Mouse (Mus musculus) C2C12 (cell line): ENCODE data around the gene B9d1. TPM values are rescaled to one million over a fixed set of nuclear protein-coding genes. Genes with fewer than 3 reads are reported as not detected.

Source experiments
- H3K27me3 ChIP-seq: one replicate; pipeline ENCODE4 v1.6.1; 2011; ENCODE audit not compliant: control insufficient read depth, insufficient read depth, insufficient read length
- H3K36me3 ChIP-seq: one replicate; pipeline ENCODE4 v1.6.1; 2011; ENCODE audit not compliant: control insufficient read depth, insufficient read depth
- H3K4me3 ChIP-seq: one replicate; pipeline ENCODE4 v1.5.1; 2011; ENCODE audit warnings: mild to moderate bottlenecking, control low read depth; ENCODE audit not compliant: poor library complexity, insufficient read depth, severe bottlenecking
- H3K79me2 ChIP-seq: one replicate; pipeline ENCODE4 v1.6.1; 2011; ENCODE audit not compliant: control insufficient read depth, insufficient read depth
- H3K79me3 ChIP-seq: one replicate; pipeline ENCODE4 v1.6.1; 2011; ENCODE audit warnings: low read depth, control low read depth
- H3ac ChIP-seq: one replicate; pipeline ENCODE3; 2011; ENCODE audit warnings: low read depth; ENCODE audit not compliant: control insufficient read depth, insufficient read length
- CEBPB ChIP-seq: IDR thresholded peaks from one replicate; pipeline ENCODE4 v1.6.1; 2011; ENCODE audit warnings: low read depth, mild to moderate bottlenecking, control low read depth, moderate library complexity
- CTCF ChIP-seq: IDR thresholded peaks from one replicate; pipeline ENCODE4 v1.5.1; 2011; ENCODE audit not compliant: control insufficient read depth, insufficient read depth, insufficient read length
- FOSL1 ChIP-seq: IDR thresholded peaks from one replicate; pipeline ENCODE4 v1.8.0; 2011; ENCODE audit warnings: mild to moderate bottlenecking, low read length; ENCODE audit not compliant: poor library complexity, insufficient read depth, severe bottlenecking
- MAX ChIP-seq: IDR thresholded peaks from one replicate; pipeline ENCODE4 v1.6.1; 2011; ENCODE audit warnings: mild to moderate bottlenecking, control low read depth
- MYOD1 ChIP-seq: IDR thresholded peaks from one replicate; pipeline ENCODE4 v1.6.1; 2011; ENCODE audit warnings: low read depth; ENCODE audit not compliant: control insufficient read depth, insufficient read length
- MYOG ChIP-seq: IDR thresholded peaks from one replicate; pipeline ENCODE4 v1.6.1; 2011; ENCODE audit not compliant: control insufficient read depth, insufficient read length; ENCODE audit errors: extremely low read depth
- USF1 ChIP-seq: IDR thresholded peaks from one replicate; pipeline ENCODE4 v1.6.1; 2011; ENCODE audit warnings: low read depth, mild to moderate bottlenecking, control low read depth, moderate library complexity
- polyA plus RNA-seq: library from polyadenylated mRNA; unstranded; fragments of >200 nt; fragmentation: generic; extraction: Trizol; gene quantifications from one replicate; pipeline ENCODE4 v1.2.1, GENCODE M21; 2012; ENCODE audit warnings: missing spikeins

B9d1 gene
- polyA plus RNA-seq, 1 experiment = 45.7 TPM

DNA sequence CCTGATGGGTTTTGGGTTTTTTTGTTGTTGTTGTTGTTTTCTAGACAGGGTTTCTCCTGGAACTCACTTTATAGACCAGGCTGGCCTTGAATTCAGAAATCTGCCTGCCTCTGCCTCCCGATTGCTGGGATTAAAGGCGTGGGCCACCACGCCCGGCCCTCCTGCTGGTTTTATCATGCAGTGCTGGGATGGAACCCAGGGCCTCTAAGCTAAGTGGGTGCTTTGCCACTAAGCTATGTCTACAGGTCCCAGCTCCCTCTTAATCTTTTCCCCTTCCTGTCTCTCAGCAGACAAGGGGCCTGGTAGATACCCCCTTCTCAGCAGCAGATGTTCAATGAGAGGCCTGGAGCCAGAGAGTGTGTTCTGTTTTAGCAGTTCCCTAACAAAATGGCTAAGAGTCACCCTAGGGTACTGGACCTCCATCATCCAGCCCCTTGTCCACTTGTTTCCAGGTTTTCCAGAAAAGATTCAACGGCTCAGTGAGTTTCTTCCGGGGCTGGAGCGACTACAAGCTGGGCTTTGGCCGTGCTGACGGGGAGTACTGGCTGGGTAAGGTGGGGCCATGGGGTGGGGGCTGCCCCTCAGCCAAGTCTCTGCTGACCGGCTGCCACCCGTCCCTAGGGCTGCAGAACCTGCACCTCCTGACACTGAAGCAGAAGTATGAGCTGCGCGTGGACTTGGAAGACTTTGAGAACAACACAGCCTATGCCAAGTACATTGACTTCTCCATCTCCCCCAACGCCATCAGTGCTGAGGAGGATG lies 18.3 kb upstream of the B9d1 start:
- Histone ChIP-seq H3K27me3 (peaks cover under 1% of the 10 kb centered on the region), H3K79me3 (peaks cover 6% of the 10 kb centered on the region), H3K4me3 (no peak overlapping the region), H3K79me2 (peaks cover 19% of the 10 kb centered on the region), H3ac (no peak overlapping the region), H3K36me3 (peaks cover 38% of the 10 kb centered on the region)
- no peak for TF ChIP-seq CEBPB
- no peak for TF ChIP-seq USF1
- TF ChIP-seq MYOD1 = no peak

DNA sequence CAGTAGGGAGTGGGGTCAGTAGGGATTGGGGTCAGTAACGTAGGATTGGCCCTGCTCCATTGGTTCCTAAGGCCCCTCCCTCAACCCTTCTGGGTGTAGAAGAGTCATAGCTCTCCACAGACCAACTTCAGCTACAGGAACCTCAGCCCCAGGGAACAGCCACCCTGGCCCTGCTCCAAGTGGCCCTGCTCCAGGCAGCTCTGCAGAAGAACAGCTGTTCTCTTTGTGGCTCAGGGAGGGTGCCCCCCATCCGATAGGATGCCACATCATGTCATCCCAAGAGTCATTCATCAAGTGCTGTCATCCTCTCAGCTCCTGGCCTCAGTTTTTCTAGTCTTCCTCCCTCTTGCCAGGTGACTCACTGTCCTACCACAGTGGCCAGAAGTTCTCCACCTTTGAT lies 17.5 kb upstream of the B9d1 start:
- peaks cover 46% of the 10 kb centered on the region for H3K36me3 ChIP-seq
- H3K79me2 ChIP-seq = peaks cover 27% of the 10 kb centered on the region
- TF ChIP-seq MYOG = no peak
- TF ChIP-seq MYOD1 = peak; percentile 91
- no peak overlapping the region for H3ac ChIP-seq
- H3K79me3 ChIP-seq = peaks cover 12% of the 10 kb centered on the region
- no peak overlapping the region for H3K4me3 ChIP-seq
- no peaks in the 10 kb centered on the region for H3K27me3 ChIP-seq

DNA sequence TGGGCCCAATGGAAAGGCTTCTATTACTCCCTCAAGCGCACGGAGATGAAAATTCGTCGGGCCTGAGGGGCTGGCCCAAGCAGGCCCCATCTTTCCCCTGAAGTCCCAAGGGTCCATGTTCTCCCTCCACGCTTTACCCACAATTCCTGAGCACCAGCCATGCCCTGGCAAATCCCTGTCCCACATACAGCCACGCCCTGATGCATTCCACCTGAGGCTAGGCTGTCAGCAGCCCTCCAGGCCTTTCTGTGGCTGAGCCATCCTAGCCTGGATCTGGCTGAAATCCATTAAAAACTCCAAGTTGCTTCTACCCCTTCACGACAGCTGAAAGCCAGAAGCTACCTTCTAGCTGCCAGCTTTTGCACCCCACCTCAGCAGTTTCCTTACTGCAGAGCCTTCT lies 17.0 kb upstream of the B9d1 start:
- Histone ChIP-seq H3K4me3 (no peak overlapping the region), H3K79me2 (peaks cover 32% of the 10 kb centered on the region), H3K27me3 (no peaks in the 10 kb centered on the region), H3K79me3 (peaks cover 17% of the 10 kb centered on the region), H3ac (no peak overlapping the region), H3K36me3 (peaks cover 49% of the 10 kb centered on the region)
- no peak for TF ChIP-seq FOSL1
- no peak for TF ChIP-seq CTCF
- no peak for TF ChIP-seq CEBPB
- no peak for TF ChIP-seq MAX
- TF ChIP-seq USF1 = no peak

DNA sequence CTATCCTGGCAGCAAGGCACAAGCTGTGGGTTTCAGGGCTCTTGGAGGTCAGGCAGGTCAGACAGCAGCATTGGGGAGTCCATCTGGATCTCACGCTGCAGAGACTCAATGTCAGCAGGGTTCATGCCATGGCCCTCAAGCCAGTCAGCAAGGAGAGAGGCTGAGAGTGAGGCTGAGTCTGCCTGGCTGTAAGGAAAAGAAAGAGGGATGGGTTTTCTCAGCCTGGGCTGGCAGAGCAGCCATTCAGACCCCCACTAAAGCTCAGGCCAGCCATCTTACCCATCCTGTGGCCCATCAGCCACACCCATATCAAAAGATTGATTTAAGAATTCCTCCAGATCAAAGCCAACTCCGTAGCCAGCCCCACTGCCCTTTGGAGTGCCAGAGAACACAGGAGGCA lies 15.9 kb upstream of the B9d1 start:
- Histone ChIP-seq H3K36me3 (peaks cover 49% of the 10 kb centered on the region), H3K27me3 (no peaks in the 10 kb centered on the region), H3K79me3 (peaks cover 25% of the 10 kb centered on the region), H3K79me2 (peaks cover 41% of the 10 kb centered on the region), H3ac (no peak overlapping the region), H3K4me3 (no peak overlapping the region)
- no peak for TF ChIP-seq MYOD1
- TF ChIP-seq MAX = no peak
- no peak for TF ChIP-seq MYOG
- no peak for TF ChIP-seq CTCF
- no peak for TF ChIP-seq USF1
- TF ChIP-seq FOSL1 = no peak
- no peak for TF ChIP-seq CEBPB

DNA sequence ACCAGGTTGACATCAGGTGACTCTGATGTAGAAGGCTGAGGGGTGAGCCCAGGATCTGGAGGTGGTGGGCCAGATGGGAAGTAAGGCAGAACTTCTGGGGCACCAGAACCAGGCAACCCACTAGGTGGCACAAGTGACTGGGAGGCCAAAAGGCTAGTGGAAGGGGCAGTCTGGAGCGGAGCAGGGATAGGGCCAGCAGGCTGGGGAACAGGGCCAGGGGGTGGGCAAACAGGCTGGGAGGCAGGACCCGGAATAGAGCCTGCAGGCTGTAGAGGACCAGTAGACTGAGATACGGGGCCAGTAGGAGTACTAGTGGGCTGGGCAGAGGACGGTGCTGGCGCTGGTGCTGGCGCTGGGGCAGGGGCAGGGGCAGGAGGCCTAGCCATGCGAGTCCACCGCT lies 15.1 kb upstream of the B9d1 start:
- Histone ChIP-seq H3K79me2 (peaks cover 41% of the 10 kb centered on the region), H3K36me3 (peaks cover 49% of the 10 kb centered on the region), H3ac (no peak overlapping the region), H3K27me3 (no peaks in the 10 kb centered on the region), H3K79me3 (peaks cover 25% of the 10 kb centered on the region), H3K4me3 (no peak overlapping the region)
- TF ChIP-seq CEBPB (no peak), CTCF (no peak), USF1 (no peak), MYOD1 (no peak), MAX (no peak), FOSL1 (no peak), MYOG (no peak)

DNA sequence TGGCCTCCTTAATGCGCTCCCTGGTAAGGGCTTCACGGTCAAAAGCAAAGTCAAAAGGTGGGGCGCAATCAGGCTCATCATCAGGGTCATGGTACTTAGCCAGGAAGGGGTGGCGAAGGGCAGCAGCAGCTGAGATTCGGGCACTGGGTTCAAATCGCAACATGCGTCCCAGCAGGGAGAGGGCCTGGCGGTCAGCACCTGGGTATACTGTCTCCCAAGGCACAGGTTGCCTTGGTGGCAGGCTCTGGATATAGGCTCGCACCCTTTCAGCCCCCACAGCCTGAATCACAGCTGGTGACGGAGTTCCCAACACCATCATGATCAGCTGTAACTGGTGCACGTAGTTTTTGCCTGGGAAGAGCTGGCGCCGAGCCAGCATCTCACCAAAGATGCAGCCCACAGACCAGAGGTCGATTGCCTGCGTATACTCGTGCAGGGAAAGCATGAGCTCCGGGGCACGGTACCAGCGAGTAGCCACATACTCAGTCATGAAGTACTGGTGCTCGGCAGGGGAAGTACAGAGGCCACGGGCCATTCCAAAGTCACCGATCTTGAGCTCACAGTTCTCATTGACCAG lies 13.9 kb upstream of the B9d1 start:
- TF ChIP-seq MAX = no peak
- Histone ChIP-seq H3K79me3 (peaks cover 25% of the 10 kb centered on the region), H3K36me3 (peaks cover 49% of the 10 kb centered on the region), H3K4me3 (no peak overlapping the region), H3ac (no peak overlapping the region), H3K27me3 (no peaks in the 10 kb centered on the region), H3K79me2 (peaks cover 41% of the 10 kb centered on the region)
